Mouse (Mus musculus) lung, embryonic 14.5 days (tissue): ENCODE measurements around the gene Cbfa2t2. TPM values are rescaled to one million over a fixed set of nuclear protein-coding genes. Genes with fewer than 3 reads are reported as not detected.

Source experiments
- ATAC-seq: fragments of 200-750 bp; cut with Nextera tagmentation; 2 replicates; pipeline ENCODE4 v1.8.0; 2017; ENCODE audit warnings: mild to moderate bottlenecking, moderate TSS enrichment, moderate library complexity; ENCODE audit not compliant: insufficient read depth
- DNase-seq: peaks from one replicate; pipeline ENCODE4 v3.0.0-alpha.2; 2015
- H3K27ac ChIP-seq: fragments of 300-500 bp; sonication (generic); 2 replicates; pipeline ENCODE4 v1.5.1; 2014; ENCODE audit warnings: low read depth, mild to moderate bottlenecking, moderate library complexity
- H3K27me3 ChIP-seq: fragments of 300-500 bp; sonication (generic); 2 replicates; pipeline ENCODE4 v1.6.1; 2014; ENCODE audit warnings: low read length, control low read depth; ENCODE audit not compliant: insufficient read depth
- H3K36me3 ChIP-seq: fragments of 300-500 bp; sonication (generic); 2 replicates; pipeline ENCODE4 v1.6.1; 2014; ENCODE audit warnings: control low read depth; ENCODE audit not compliant: insufficient read depth
- H3K4me1 ChIP-seq: fragments of 300-500 bp; sonication (generic); 2 replicates; pipeline ENCODE4 v1.6.1; 2014; ENCODE audit warnings: antibody characterized with exemption, control low read depth; ENCODE audit not compliant: insufficient read depth
- H3K4me2 ChIP-seq: fragments of 300-500 bp; sonication (generic); 2 replicates; pipeline ENCODE4 v1.6.1; 2014; ENCODE audit warnings: mild to moderate bottlenecking
- H3K4me3 ChIP-seq: fragments of 300-500 bp; sonication (generic); 2 replicates; pipeline ENCODE4 v1.5.1; 2014; ENCODE audit warnings: low read depth, low read length
- H3K9ac ChIP-seq: fragments of 300-500 bp; sonication (generic); 2 replicates; pipeline ENCODE4 v1.6.1; 2014
- H3K9me3 ChIP-seq: fragments of 300-500 bp; sonication (generic); 2 replicates; pipeline ENCODE4 v1.6.1; 2016; ENCODE audit warnings: low read depth, low read length, control low read depth
- CTCF ChIP-seq: IDR thresholded peaks from 2 replicates; pipeline ENCODE4 v1.5.1; 2016; ENCODE audit warnings: antibody characterized with exemption, low read depth
- WGBS: fragments of 180-500 bp; shearing (Covaris S2); extraction: QIAGEN DNeasy Blood & Tissue Kit; methylation state at CpG from one replicate; pipeline ENCODE4 v1.1.7; 2014; 5-methylcytosine and 5-hydroxymethylcytosine counted together
- polyA plus RNA-seq: library from polyadenylated mRNA; unstranded; fragments of >200 nt; fragmentation: Nextera tagmentation; extraction: Ambion mirVana; gene quantifications from 2 replicates; pipeline ENCODE4 v1.2.1, GENCODE M21; 2014

Gene Cbfa2t2
- polyA plus RNA-seq, 1 experiment from 2014 or later: 39.8 TPM

- ATAC-seq (no peak), DNase-seq (peak; percentile 42)
- Histone ChIP-seq H3K4me1 (peaks cover 22% of the 10 kb centered on the region), H3K36me3 (peaks cover 20% of the 10 kb centered on the region), H3K9ac (peak overlapping the region; percentile 82; the same call in 1 of the 2 replicates), H3K4me2 (peak overlapping the region; percentile 84), H3K27ac (peak overlapping the region; percentile 94), H3K9me3 (no peaks in the 10 kb centered on the region), H3K27me3 (no peaks in the 10 kb centered on the region), H3K4me3 (peak overlapping the region; percentile 87)
- WGBS: 45% methylated on average over 2 of the region's 2 CpGs
- no peak for TF ChIP-seq CTCF
Observed at GRCm38 (mm10) chr2:154567766-154568165, 131.5 kb downstream of the Cbfa2t2 start.

GRCm38 (mm10) chr2:154568329-154569070 is 132.2 kb downstream of the Cbfa2t2 start:
- H3K27ac ChIP-seq: peak overlapping the region; percentile 94
- DNase-seq (peak; percentile 82), ATAC-seq (peak; percentile 4; the same call in 1 of the 2 replicates)
- no peak for TF ChIP-seq CTCF
- peak overlapping the region; percentile 82 for H3K9ac ChIP-seq
- H3K36me3 ChIP-seq: peaks cover 13% of the 10 kb centered on the region
- H3K4me1 ChIP-seq: peaks cover 22% of the 10 kb centered on the region
- H3K9me3 ChIP-seq: no peaks in the 10 kb centered on the region
- no peaks in the 10 kb centered on the region for H3K27me3 ChIP-seq
- H3K4me2 ChIP-seq: peak overlapping the region; percentile 84
- peak overlapping the region; percentile 87 for H3K4me3 ChIP-seq
- 9% methylated on average over 10 of the region's 10 CpGs for WGBS

- H3K4me3 ChIP-seq: peak overlapping the region; percentile 87
- no peaks in the 10 kb centered on the region for H3K27me3 ChIP-seq
- peak overlapping the region; percentile 82 for H3K9ac ChIP-seq
- H3K9me3 ChIP-seq: no peaks in the 10 kb centered on the region
- peaks cover 22% of the 10 kb centered on the region for H3K4me1 ChIP-seq
- peak overlapping the region; percentile 84 for H3K4me2 ChIP-seq
- ATAC-seq (peak; percentile 83), DNase-seq (peak; percentile 83)
- under 1% methylated on average over 69 of the region's 70 CpGs for WGBS
- peaks cover 6% of the 10 kb centered on the region for H3K36me3 ChIP-seq
- peak overlapping the region; percentile 94 for H3K27ac ChIP-seq
- no peak for TF ChIP-seq CTCF
Observed at GRCm38 (mm10) chr2:154569071-154569748, 132.9 kb downstream of the Cbfa2t2 start.

- Histone ChIP-seq H3K4me2 (peak within 1 kb of the TSS; percentile 84), H3K4me1 (peaks cover 22% of the 10 kb centered on the region), H3K4me3 (peak within 1 kb of the TSS; percentile 87), H3K36me3 (peaks cover 3% of the 10 kb centered on the region; the same call in 1 of the 2 replicates), H3K27me3 (no peaks in the 10 kb centered on the region), H3K9ac (peak within 1 kb of the TSS; percentile 82), H3K27ac (peak within 1 kb of the TSS; percentile 94), H3K9me3 (no peaks in the 10 kb centered on the region)
- TF ChIP-seq CTCF: no peak
- under 1% methylated on average over 39 of the region's 44 CpGs for WGBS
- peak; percentile 99 for DNase-seq
- ATAC-seq: peak; percentile 97
Observed at GRCm38 (mm10) chr2:154569836-154570286, 133.6 kb downstream of the Cbfa2t2 start, which contains the start of gene E2f1. TSS of gene E2f1 (minus strand) at chr2:154569892.

- WGBS: 53% methylated on average over 4 of the region's 4 CpGs
- TF ChIP-seq CTCF: no peak
- Histone ChIP-seq H3K27ac (peak overlapping the region; percentile 71; the same call in 1 of the 2 replicates), H3K9me3 (no peaks in the 10 kb centered on the region), H3K36me3 (peaks cover 3% of the 10 kb centered on the region; the same call in 1 of the 2 replicates), H3K4me1 (peaks cover 22% of the 10 kb centered on the region), H3K9ac (no peak overlapping the region), H3K4me2 (peak overlapping the region; percentile 84), H3K4me3 (peak overlapping the region; percentile 87; the same call in 1 of the 2 replicates), H3K27me3 (no peaks in the 10 kb centered on the region)
- DNase-seq (peak; percentile 54), ATAC-seq (no peak)
Observed at GRCm38 (mm10) chr2:154570666-154571065, 134.4 kb downstream of the Cbfa2t2 start.

GRCm38 (mm10) chr2:154571266-154571665 is 135.0 kb downstream of the Cbfa2t2 start:
- ATAC-seq (no peak), DNase-seq (no peak)
- Histone ChIP-seq H3K4me3 (no peak overlapping the region), H3K4me1 (peaks cover 22% of the 10 kb centered on the region), H3K9me3 (no peaks in the 10 kb centered on the region), H3K4me2 (no peak overlapping the region), H3K27ac (no peak overlapping the region), H3K9ac (no peak overlapping the region), H3K27me3 (no peaks in the 10 kb centered on the region), H3K36me3 (no peaks in the 10 kb centered on the region)
- WGBS: 74% methylated on average over 4 of the region's 4 CpGs
- TF ChIP-seq CTCF: no peak

GRCm38 (mm10) chr2:154571976-154572375 is 135.7 kb downstream of the Cbfa2t2 start:
- H3K4me3 ChIP-seq: no peak overlapping the region
- no peaks in the 10 kb centered on the region for H3K9me3 ChIP-seq
- no peaks in the 10 kb centered on the region for H3K27me3 ChIP-seq
- H3K4me1 ChIP-seq: peaks cover 22% of the 10 kb centered on the region
- 59% methylated on average over 8 of the region's 8 CpGs for WGBS
- DNase-seq (no peak), ATAC-seq (no peak)
- H3K36me3 ChIP-seq: no peaks in the 10 kb centered on the region
- TF ChIP-seq CTCF: no peak
- no peak overlapping the region for H3K4me2 ChIP-seq
- no peak overlapping the region for H3K27ac ChIP-seq
- no peak overlapping the region for H3K9ac ChIP-seq
